Comparison of ENCODE assay signal across 8 mouse cellular contexts in genomic region chr8:106058731-106059612, GRCm38 (mm10). TPM values are rescaled to one million over a fixed set of nuclear protein-coding genes. Genes with fewer than 3 reads are reported as not detected.
DNase-seq lines count a peak whose midpoint lies in the region; ATAC-seq and TF ChIP-seq lines count a peak whose summit lies in the region.

Nfatc3 (plus strand) TSS chr8:106058840.

- peak within 1 kb of the TSS; percentile 84 for H3K4me3 ChIP-seq in ES-Bruce4 (ENCODE audit: low read depth, low read length)
- H3K4me3 ChIP-seq in forebrain, embryonic 13.5 days: peak within 1 kb of the TSS; percentile 89
- H3K4me3 ChIP-seq in liver, postnatal 0 days (ENCODE audit: low read depth, low read length): peak within 1 kb of the TSS; percentile 98
- H3K4me3 ChIP-seq in neural tube, embryonic 14.5 days (ENCODE audit: low read depth, low read length): peak within 1 kb of the TSS; percentile 86

- no peak for TF ChIP-seq EP300 in ES-Bruce4 (IDR thresholded peaks at IDR 0.05; ENCODE audit: insufficient read depth, low read depth, low read length)
- peak; percentile 63; the same call in 1 of the 2 replicates for TF ChIP-seq EP300 in liver, postnatal 0 days (IDR thresholded peaks at IDR 0.05; ENCODE audit: low read depth)

- H3K9me3 ChIP-seq in ES-Bruce4 (replicated peaks; ENCODE audit: control insufficient read depth, insufficient read depth, low read length, poor library complexity, severe bottlenecking): no peaks in the 10 kb centered on the region
- H3K9me3 ChIP-seq in forebrain, embryonic 13.5 days (replicated peaks): no peaks in the 10 kb centered on the region
- no peaks in the 10 kb centered on the region for H3K9me3 ChIP-seq in liver, postnatal 0 days (ENCODE audit: low read length)
- no peaks in the 10 kb centered on the region for H3K9me3 ChIP-seq in neural tube, embryonic 14.5 days (ENCODE audit: control insufficient read depth, low read length)

- peak; percentile 98 for ATAC-seq in cerebellum, adult (ENCODE audit: insufficient number of reproducible peaks, low FRiP score, low TSS enrichment)
- peak; percentile 99 for ATAC-seq in forebrain, embryonic 13.5 days
- peak; percentile 94 for ATAC-seq in liver, postnatal 0 days
- ATAC-seq in neural tube, embryonic 14.5 days (ENCODE audit: low read depth): peak; percentile 99

- H3K4me2 ChIP-seq in forebrain, embryonic 13.5 days: peak within 1 kb of the TSS; percentile 72
- H3K4me2 ChIP-seq in liver, postnatal 0 days (ENCODE audit: low read depth, low read length): peak within 1 kb of the TSS; percentile 77
- H3K4me2 ChIP-seq in neural tube, embryonic 14.5 days (ENCODE audit: low read depth, low read length): peak within 1 kb of the TSS; percentile 89

- no peaks in the 10 kb centered on the region for H3K36me3 ChIP-seq in ES-Bruce4 (ENCODE audit: control insufficient read depth, insufficient read depth, low read length, poor library complexity, severe bottlenecking)
- peaks cover 6% of the 10 kb centered on the region; the same call in 1 of the 2 replicates for H3K36me3 ChIP-seq in forebrain, embryonic 13.5 days (ENCODE audit: poor library complexity, severe bottlenecking)
- no peaks in the 10 kb centered on the region; the same call in 1 of the 2 replicates for H3K36me3 ChIP-seq in liver, postnatal 0 days (replicated peaks; ENCODE audit: insufficient read depth, low read length)
- H3K36me3 ChIP-seq in neural tube, embryonic 14.5 days (ENCODE audit: control insufficient read depth, insufficient read depth, low read length): no peaks in the 10 kb centered on the region

- no peak for TF ChIP-seq POLR2A in ES-Bruce4 (IDR thresholded peaks at IDR 0.05; ENCODE audit: insufficient read depth, low read length)

- peak within 1 kb of the TSS; percentile 90 for H3K27ac ChIP-seq in ES-Bruce4 (ENCODE audit: insufficient read depth, low read length)
- peak within 1 kb of the TSS; percentile 90 for H3K27ac ChIP-seq in forebrain, embryonic 13.5 days
- H3K27ac ChIP-seq in liver, postnatal 0 days (ENCODE audit: low read depth): peak within 1 kb of the TSS; percentile 99
- H3K27ac ChIP-seq in neural tube, embryonic 14.5 days (ENCODE audit: low read depth, low read length): peak within 1 kb of the TSS; percentile 91

- under 1% methylated on average over 42 of the region's 52 CpGs for whole genome bisulfite sequencing in forebrain, embryonic 13.5 days
- WGBS in large intestine, adult 2 months: 1% methylated on average over 52 of the region's 52 CpGs
- under 1% methylated on average over 42 of the region's 52 CpGs for whole genome bisulfite sequencing in liver, postnatal 0 days (ENCODE audit: insufficient replicate concordance)
- WGBS in neural tube, embryonic 14.5 days: 2% methylated on average over 41 of the region's 52 CpGs

- intact Hi-C loops in heart, postnatal 10 days (cut with DNase I): no loop called here

- TF ChIP-seq CTCF in ES-Bruce4 (IDR thresholded peaks at IDR 0.05; ENCODE audit: low read depth, low read length): no peak
- TF ChIP-seq CTCF in liver, postnatal 0 days (IDR thresholded peaks at IDR 0.05; ENCODE audit: low read depth): no peak

- peak; percentile 96 to 97 for DNase-seq in heart, postnatal 10 days
- DNase-seq in large intestine, adult 2 months (ENCODE audit: low read depth, low spot score): peak; percentile 79
- peak; percentile 97 for DNase-seq in liver, postnatal 0 days
- peak; percentile 98 for DNase-seq in testis, postnatal 10 days (ENCODE audit: low spot score)

- H3K9ac ChIP-seq in ES-Bruce4 (ENCODE audit: low read depth, poor library complexity, severe bottlenecking): peak within 1 kb of the TSS; percentile 73
- peak within 1 kb of the TSS; percentile 89 for H3K9ac ChIP-seq in forebrain, embryonic 13.5 days
- H3K9ac ChIP-seq in liver, postnatal 0 days (replicated peaks): peak within 1 kb of the TSS; percentile 97
- peak within 1 kb of the TSS; percentile 78 for H3K9ac ChIP-seq in neural tube, embryonic 14.5 days (replicated peaks; ENCODE audit: low read depth, low read length)

- H3K27me3 ChIP-seq in ES-Bruce4 (ENCODE audit: control insufficient read depth, insufficient read depth, low read length, poor library complexity, severe bottlenecking): no peaks in the 10 kb centered on the region
- no peaks in the 10 kb centered on the region for H3K27me3 ChIP-seq in forebrain, embryonic 13.5 days
- H3K27me3 ChIP-seq in liver, postnatal 0 days (ENCODE audit: insufficient read depth, low read length): no peaks in the 10 kb centered on the region
- H3K27me3 ChIP-seq in neural tube, embryonic 14.5 days (ENCODE audit: control insufficient read depth, insufficient read depth, low read length): no peaks in the 10 kb centered on the region

- no peaks in the 10 kb centered on the region for H3K4me1 ChIP-seq in ES-Bruce4 (ENCODE audit: control insufficient read depth, insufficient read depth, low read length)
- peaks cover 32% of the 10 kb centered on the region for H3K4me1 ChIP-seq in forebrain, embryonic 13.5 days
- peaks cover 39% of the 10 kb centered on the region for H3K4me1 ChIP-seq in liver, postnatal 0 days (ENCODE audit: insufficient read depth)
- H3K4me1 ChIP-seq in neural tube, embryonic 14.5 days (ENCODE audit: control insufficient read depth, insufficient read depth, low read length): peaks cover 16% of the 10 kb centered on the region

RNA-seq across cellular contexts. Expression of gene Nfatc3, which starts in this region (rescaled TPM):
- 68.9 and 78.3 TPM in 2 replicates for polyA plus RNA-seq in ES-Bruce4 (2011; ENCODE audit: insufficient read depth, insufficient read length, low read depth, missing spikeins)
- polyA plus RNA-seq in forebrain, embryonic 13.5 days (2015; fragmentation: Nextera tagmentation; extraction: Ambion mirVana): 5.2 TPM in 2 replicates
- 10 to 100 TPM; 26.5 to 27.3 TPM for total RNA-seq in heart, postnatal 10 days (2021)
- polyA plus RNA-seq in large intestine, adult 2 months (2012; rRNA removed): 14.8 and 27.1 TPM in 2 replicates
- polyA plus RNA-seq in liver, postnatal 0 days (2015; fragmentation: Nextera tagmentation; extraction: Ambion mirVana): 2.3 TPM in 2 replicates
- 3.1 and 3.2 TPM in 2 replicates for polyA plus RNA-seq in neural tube, embryonic 14.5 days (2014; fragmentation: Nextera tagmentation; extraction: Ambion mirVana)

Comparison
In these comparisons a context has a peak if more than half of its experiments do, and no peak if none do; other contexts are left out.
1. Peak in every context shown above with its lines: DNase-seq, ATAC-seq, H3K4me3 ChIP-seq and H3K27ac ChIP-seq.